Mouse (Mus musculus): ENCODE results near the gene Rdh1. TPM values are rescaled to one million over a fixed set of nuclear protein-coding genes. Genes with fewer than 3 reads are reported as not detected.

Rdh1 gene
- total and polyA plus RNA-seq, 2 experiments from 2014 or later, result not detected

- DNase-seq (ENCODE audit: low spot score), result no peak
- Histone ChIP-seq H3K9me3 (replicated peaks; ENCODE audit: control insufficient read depth, low read length) (no peaks in the 10 kb centered on the region), H3K4me1 (ENCODE audit: control insufficient read depth, insufficient read depth) (peaks cover 9% of the 10 kb centered on the region), H3K27ac (ENCODE audit: low read depth) (no peak overlapping the region), H3K36me3 (replicated peaks; ENCODE audit: control insufficient read depth, insufficient read depth, low read length) (peaks cover under 1% of the 10 kb centered on the region; the same call in 1 of the 2 replicates), H3K27me3 (ENCODE audit: control insufficient read depth, insufficient read depth, low read length) (no peaks in the 10 kb centered on the region), H3K4me2 (ENCODE audit: low read depth, low read length) (no peak overlapping the region), H3K4me3 (ENCODE audit: low read depth, low read length) (no peak overlapping the region), H3K9ac (replicated peaks; ENCODE audit: low read depth, low read length) (no peak overlapping the region)
- 69% methylated on average over 2 of the region's 2 CpGs for WGBS
- no peak for ATAC-seq (ENCODE audit: insufficient read depth, low read depth)
- TF ChIP-seq CTCF (IDR thresholded peaks at IDR 0.05; ENCODE audit: low read depth) (no peak), EP300 (IDR thresholded peaks at IDR 0.05; ENCODE audit: low read depth) (no peak)
Measured at GRCm38 (mm10) chr10:127736266-127736665, 23.3 kb upstream of the Rdh1 start.

GRCm38 (mm10) chr10:127736916-127737315 is 22.6 kb upstream of the Rdh1 start:
- Histone ChIP-seq H3K27ac (ENCODE audit: low read depth) (no peak overlapping the region), H3K4me1 (ENCODE audit: control insufficient read depth, insufficient read depth) (peaks cover 9% of the 10 kb centered on the region), H3K36me3 (replicated peaks; ENCODE audit: control insufficient read depth, insufficient read depth, low read length) (peaks cover 7% of the 10 kb centered on the region; the same call in 1 of the 2 replicates), H3K9ac (replicated peaks; ENCODE audit: low read depth, low read length) (no peak overlapping the region), H3K4me3 (ENCODE audit: low read depth, low read length) (no peak overlapping the region), H3K9me3 (replicated peaks; ENCODE audit: control insufficient read depth, low read length) (no peaks in the 10 kb centered on the region), H3K27me3 (ENCODE audit: control insufficient read depth, insufficient read depth, low read length) (no peaks in the 10 kb centered on the region), H3K4me2 (ENCODE audit: low read depth, low read length) (no peak overlapping the region)
- WGBS, result 41% methylated on average over 4 of the region's 4 CpGs
- TF ChIP-seq CTCF (IDR thresholded peaks at IDR 0.05; ENCODE audit: low read depth) (no peak), EP300 (IDR thresholded peaks at IDR 0.05; ENCODE audit: low read depth) (no peak)
- DNase-seq (ENCODE audit: low spot score) (no peak), ATAC-seq (ENCODE audit: insufficient read depth, low read depth) (no peak)

GRCm38 (mm10) chr10:127737552-127737951 is 22.0 kb upstream of the Rdh1 start:
- Histone ChIP-seq H3K9me3 (replicated peaks; ENCODE audit: control insufficient read depth, low read length) (no peaks in the 10 kb centered on the region), H3K27ac (ENCODE audit: low read depth) (no peak overlapping the region), H3K4me3 (ENCODE audit: low read depth, low read length) (no peak overlapping the region), H3K4me1 (ENCODE audit: control insufficient read depth, insufficient read depth) (peaks cover 9% of the 10 kb centered on the region), H3K27me3 (ENCODE audit: control insufficient read depth, insufficient read depth, low read length) (no peaks in the 10 kb centered on the region), H3K9ac (replicated peaks; ENCODE audit: low read depth, low read length) (no peak overlapping the region), H3K4me2 (ENCODE audit: low read depth, low read length) (no peak overlapping the region), H3K36me3 (replicated peaks; ENCODE audit: control insufficient read depth, insufficient read depth, low read length) (peaks cover 14% of the 10 kb centered on the region)
- DNase-seq (ENCODE audit: low spot score), result no peak
- no peak for TF ChIP-seq CTCF (IDR thresholded peaks at IDR 0.05; ENCODE audit: low read depth)
- TF ChIP-seq EP300 (IDR thresholded peaks at IDR 0.05; ENCODE audit: low read depth), result no peak
- WGBS, result 19% methylated on average over 2 of the region's 2 CpGs
- no peak for ATAC-seq (ENCODE audit: insufficient read depth, low read depth)

- no peak for DNase-seq (ENCODE audit: low spot score)
- Histone ChIP-seq H3K27ac (ENCODE audit: low read depth) (no peak overlapping the region), H3K36me3 (replicated peaks; ENCODE audit: control insufficient read depth, insufficient read depth, low read length) (peaks cover 21% of the 10 kb centered on the region), H3K4me2 (ENCODE audit: low read depth, low read length) (peak overlapping the region; percentile 84), H3K9me3 (replicated peaks; ENCODE audit: control insufficient read depth, low read length) (no peaks in the 10 kb centered on the region), H3K27me3 (ENCODE audit: control insufficient read depth, insufficient read depth, low read length) (no peaks in the 10 kb centered on the region), H3K4me1 (ENCODE audit: control insufficient read depth, insufficient read depth) (peaks cover 9% of the 10 kb centered on the region), H3K4me3 (ENCODE audit: low read depth, low read length) (peak overlapping the region; percentile 91), H3K9ac (replicated peaks; ENCODE audit: low read depth, low read length) (no peak overlapping the region)
- no peak for ATAC-seq (ENCODE audit: insufficient read depth, low read depth)
- no peak for TF ChIP-seq EP300 (IDR thresholded peaks at IDR 0.05; ENCODE audit: low read depth)
- peak; percentile 67 for TF ChIP-seq CTCF (IDR thresholded peaks at IDR 0.05; ENCODE audit: low read depth)
- WGBS, result 35% methylated on average over 13 of the region's 13 CpGs
Measured at GRCm38 (mm10) chr10:127738151-127738882, 21.2 kb upstream of the Rdh1 start.

GRCm38 (mm10) chr10:127739083-127739660 is 20.3 kb upstream of the Rdh1 start, which contains the start of gene Zbtb39:
Gene Zbtb39, plus strand, starts transcription at chr10:127739538.
- TF ChIP-seq CTCF (IDR thresholded peaks at IDR 0.05; ENCODE audit: low read depth) (peak; percentile 43), EP300 (IDR thresholded peaks at IDR 0.05; ENCODE audit: low read depth) (no peak)
- H3K27ac ChIP-seq (ENCODE audit: low read depth), result peak within 1 kb of the TSS; percentile 83
- peak within 1 kb of the TSS; percentile 97 for H3K9ac ChIP-seq (replicated peaks; ENCODE audit: low read depth, low read length)
- peak within 1 kb of the TSS; percentile 91 for H3K4me3 ChIP-seq (ENCODE audit: low read depth, low read length)
- WGBS, result 2% methylated on average over 39 of the region's 61 CpGs
- DNase-seq (ENCODE audit: low spot score) (peak; percentile 67), ATAC-seq (ENCODE audit: insufficient read depth, low read depth) (peak; percentile 90)
- peaks cover 9% of the 10 kb centered on the region for H3K4me1 ChIP-seq (ENCODE audit: control insufficient read depth, insufficient read depth)
- peak within 1 kb of the TSS; percentile 84 for H3K4me2 ChIP-seq (ENCODE audit: low read depth, low read length)
- H3K36me3 ChIP-seq (replicated peaks; ENCODE audit: control insufficient read depth, insufficient read depth, low read length), result peaks cover 30% of the 10 kb centered on the region
- H3K9me3 ChIP-seq (replicated peaks; ENCODE audit: control insufficient read depth, low read length), result no peaks in the 10 kb centered on the region
- no peaks in the 10 kb centered on the region for H3K27me3 ChIP-seq (ENCODE audit: control insufficient read depth, insufficient read depth, low read length)

Measured in heart, postnatal 0 days (tissue).